Mouse (Mus musculus) frontal cortex, adult (tissue): Measurements from ENCODE around the gene Mesp1.

ENCODE experiments used
- ATAC-seq: cut with Nextera tagmentation; 2 replicates; pipeline ENCODE4 v1.9.2; 2017; ENCODE audit warnings: mild to moderate bottlenecking, moderate library complexity, mixed read lengths; ENCODE audit not compliant: low TSS enrichment

The Mesp1 gene

DNA sequence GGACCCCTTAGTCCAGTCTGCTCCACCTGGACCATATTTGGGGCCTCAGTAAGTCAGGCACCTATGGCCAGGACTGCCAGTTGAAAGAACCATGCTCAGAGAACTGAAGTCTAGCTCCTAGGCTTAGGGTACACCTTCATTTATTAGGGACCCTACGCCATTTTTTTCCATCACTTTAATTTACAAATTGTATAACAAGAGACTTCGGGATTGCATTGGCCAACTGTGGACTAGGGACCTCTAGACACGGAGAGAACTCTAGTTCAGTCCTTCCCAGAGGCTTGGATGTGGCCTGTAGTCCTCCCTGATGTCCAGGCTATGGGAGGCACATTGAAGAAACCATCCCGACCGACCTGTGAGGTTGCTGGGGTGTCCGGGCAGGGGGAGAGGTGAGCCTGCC, at the start of gene Mesp1:
TSS of gene Mesp1 (minus strand) at position 101 of the 400 bp plus-strand sequence.
- ATAC-seq: no peak

DNA sequence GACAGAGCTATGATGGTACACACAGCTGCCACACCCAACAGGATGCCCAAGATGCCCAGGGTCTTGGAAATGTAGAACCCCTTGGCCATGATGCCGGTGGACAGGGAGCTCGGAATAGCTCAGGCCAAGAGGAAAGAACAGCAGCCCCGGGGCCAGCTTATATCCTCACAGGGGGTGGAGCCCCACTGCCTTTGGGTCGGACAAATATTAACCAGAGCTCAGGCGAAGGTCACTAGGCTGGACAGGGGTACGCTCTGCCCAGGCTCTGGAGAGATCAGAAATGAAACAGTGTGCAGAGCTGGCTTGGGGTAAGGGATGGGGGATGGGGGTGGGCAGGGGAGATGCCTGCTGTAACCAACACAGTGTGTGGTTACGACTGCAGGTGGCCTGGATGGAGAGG, 48.6 kb upstream of the Mesp1 start:
- ATAC-seq: no peak

DNA sequence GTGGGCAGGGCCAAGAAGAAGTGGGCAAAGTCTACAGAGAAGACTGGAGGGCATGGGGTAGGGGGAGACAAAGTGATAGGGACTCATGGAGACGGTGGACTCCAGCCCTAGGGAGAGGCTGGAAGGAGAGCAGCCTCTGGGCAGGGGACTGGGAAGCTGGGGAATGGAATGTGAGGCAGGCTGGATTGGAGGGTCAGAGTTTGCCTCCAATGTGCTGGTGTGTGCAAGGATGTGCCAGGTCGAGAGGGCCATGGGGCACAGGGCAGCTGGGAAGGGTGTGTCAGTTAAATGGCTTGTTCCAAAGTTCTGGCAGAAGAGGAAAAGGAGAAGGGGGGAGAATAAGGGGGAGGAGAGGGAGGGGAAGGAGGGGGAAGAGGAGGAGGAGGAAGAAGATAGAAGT, 43.7 kb upstream of the Mesp1 start:
- no peak for ATAC-seq

DNA sequence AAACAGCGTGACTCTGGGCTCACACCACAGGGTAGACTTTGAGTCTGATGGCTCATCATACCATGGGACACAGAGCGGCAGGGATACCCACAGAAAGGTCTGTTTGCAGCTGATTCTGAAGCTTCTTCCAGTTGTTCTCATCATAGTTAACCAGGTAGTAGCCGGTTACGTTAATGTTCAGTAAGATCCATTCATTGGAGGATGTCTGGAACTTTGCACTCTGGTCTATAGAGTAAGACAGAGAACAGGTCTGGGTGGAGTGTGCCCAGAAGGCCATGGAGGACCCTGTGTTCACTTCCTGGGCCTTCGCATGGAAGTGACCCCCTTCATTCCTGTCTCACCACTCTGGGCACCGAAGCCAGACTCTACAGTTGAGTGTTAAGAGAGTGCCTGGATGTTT, 41.6 kb upstream of the Mesp1 start:
- no peak for ATAC-seq

DNA sequence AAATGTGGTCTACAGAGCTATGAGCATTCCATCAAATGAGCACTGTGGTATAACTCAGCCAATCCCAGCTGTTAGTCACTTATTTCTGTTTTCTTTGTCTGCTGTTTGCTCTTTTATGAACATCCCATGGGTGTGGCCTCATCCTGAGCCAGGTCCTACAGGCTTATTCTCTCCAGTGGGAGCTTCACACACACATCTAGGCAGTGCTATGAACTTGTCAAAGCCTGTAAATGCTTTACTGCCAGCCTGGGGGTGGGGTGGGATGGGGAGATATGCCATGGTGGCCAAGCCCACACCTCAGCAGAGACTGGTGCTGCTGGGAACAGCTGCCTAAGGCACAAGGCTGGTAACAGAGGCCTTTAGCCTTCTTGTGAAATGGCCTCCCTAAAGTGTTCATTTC, 39.4 kb upstream of the Mesp1 start:
- no peak for ATAC-seq

DNA sequence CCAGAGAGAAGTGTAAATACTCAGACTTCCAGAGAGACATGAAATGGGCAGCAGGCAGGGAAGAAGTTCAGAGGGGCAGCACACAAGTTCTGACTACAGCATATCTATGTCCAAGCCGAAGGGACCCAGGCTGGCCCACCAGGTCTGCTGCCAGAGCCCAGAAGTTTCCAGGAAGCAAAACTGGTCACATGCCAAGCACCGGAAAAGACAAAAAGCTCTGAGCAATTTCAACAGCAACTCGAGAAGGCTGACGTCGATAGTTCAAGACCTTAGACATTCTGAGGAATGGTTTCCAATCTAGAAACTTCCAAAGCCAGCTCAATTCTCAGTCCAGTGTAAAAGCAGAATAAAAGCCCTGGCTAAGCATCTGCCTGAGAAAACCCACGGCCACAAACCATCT, 38.0 kb upstream of the Mesp1 start:
- ATAC-seq: no peak

DNA sequence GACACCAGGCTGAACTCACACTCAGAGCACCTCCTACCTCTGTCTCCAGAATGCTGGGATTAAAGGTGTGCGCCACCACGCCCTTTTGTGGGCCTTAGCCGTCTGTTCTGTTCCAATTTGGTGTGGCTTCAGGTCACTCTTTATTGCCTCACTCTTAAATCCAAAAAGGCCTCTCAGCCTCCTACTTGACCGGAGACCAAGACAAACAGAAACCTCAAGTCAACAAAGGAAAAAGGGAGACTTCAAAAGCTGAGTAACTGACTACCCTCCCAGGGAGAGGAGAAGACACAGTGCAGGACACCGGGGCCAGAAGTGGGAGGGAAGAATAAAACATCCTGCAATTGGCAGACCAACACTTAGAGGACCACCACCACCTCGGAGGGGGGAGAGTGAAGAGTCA, 37.6 kb upstream of the Mesp1 start:
- ATAC-seq: no peak

DNA sequence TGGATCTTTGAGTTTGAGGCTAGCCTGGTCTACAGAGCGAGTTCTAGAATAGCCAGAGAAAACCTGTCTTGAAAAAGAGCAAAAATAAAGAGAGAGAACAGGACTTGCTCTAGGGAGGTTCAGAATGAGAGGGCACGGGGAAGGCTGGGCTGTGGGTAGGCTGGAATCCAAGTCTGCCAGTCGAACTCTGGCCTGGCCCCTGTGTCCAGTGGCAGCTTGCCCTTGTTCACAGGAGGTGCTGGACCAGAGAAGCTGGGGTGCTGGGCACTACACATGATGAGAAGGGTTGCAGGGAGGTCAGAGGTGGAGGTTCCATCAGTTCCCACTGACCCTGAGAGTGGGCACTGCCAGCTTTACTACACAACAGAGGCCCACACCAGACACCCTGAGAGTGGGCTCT, 34.8 kb upstream of the Mesp1 start:
- ATAC-seq: no peak

DNA sequence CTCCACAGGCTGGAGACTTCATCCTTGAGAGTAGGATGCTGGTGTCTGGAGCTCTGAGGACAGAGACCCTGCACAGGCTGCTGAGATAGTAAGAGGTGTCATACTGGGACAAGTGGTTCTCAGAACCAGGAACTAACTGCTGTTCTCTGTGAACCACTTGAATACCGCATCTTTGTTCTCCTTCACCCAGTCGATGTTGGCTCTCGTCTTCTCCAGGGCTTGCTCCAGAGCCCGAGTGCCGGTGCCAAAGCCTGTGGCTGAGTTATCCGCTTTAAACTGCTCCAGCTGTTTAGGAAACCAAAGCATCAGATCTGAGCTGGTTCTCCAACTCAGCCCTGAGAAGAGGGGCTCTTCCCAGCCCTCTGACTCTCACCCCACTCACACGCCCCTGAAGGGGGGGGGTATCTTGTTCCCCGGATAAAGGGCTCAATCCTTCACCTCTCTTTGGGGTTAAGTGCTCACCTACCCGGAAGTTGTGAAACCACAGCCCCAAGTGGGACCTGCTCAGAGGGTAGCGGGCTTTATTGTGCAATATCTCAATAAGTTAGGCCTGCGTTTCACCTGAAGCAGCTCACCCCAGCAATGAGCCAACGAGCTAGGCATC, 28.6 kb upstream of the Mesp1 start:
- ATAC-seq: no peak

DNA sequence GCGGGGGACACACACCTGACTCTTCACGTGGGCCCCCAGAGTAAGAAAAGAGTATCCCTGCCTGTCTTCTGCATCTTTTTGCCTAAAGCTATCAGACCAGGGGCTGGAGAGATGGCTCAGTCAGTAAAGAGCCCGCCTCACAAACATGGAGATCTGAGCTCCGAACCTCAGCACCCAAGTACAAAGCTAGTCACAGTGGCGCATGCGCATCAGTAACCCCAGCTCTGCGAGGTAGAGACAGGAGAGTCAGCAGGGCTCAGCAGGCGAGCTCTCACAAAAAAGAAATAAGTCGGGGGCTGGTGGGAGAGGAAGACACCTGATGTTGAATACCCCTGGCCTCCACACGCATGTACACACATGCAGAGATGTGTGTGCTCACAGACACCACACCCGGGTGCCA, 26.4 kb upstream of the Mesp1 start:
- no peak for ATAC-seq

DNA sequence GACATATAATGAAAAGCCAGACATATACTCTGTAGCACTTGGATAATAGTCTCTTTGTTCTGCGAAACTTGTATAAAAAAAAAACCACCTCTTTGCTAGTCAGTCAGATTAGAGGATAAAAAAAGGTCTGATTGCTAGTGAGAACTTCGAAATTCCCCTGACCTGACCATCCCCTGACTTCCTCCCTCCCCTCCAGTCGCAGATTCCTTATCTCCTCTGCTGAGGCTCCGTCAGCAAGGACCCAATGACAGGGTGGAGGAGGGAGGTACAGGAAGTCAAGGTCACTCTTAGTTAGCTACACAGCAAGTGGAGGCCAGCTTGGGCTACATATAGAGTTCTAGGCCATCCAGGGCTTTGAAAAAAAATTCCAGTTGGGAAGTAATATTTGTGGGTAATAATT, 25.9 kb upstream of the Mesp1 start:
- no peak for ATAC-seq

DNA sequence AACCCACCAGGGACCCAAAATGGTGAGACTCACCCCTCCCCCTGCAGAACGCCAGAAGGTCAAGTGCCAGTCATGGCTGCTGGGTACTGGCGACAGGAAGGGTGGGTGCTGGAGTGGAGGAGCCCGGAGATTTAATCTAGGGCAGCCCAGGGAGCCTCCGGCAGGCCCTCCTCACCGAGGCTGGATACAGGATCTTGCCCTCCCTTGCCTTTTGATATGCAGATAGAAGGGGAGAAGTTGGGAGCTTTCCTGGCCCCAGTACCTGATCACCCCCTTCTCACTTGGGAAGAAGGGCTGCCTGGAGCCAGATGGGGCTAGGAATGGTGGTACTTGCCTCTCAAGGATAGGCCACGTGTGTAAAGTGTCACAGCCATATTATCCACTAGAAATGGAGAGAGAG, 24.7 kb upstream of the Mesp1 start:
- ATAC-seq: no peak

DNA sequence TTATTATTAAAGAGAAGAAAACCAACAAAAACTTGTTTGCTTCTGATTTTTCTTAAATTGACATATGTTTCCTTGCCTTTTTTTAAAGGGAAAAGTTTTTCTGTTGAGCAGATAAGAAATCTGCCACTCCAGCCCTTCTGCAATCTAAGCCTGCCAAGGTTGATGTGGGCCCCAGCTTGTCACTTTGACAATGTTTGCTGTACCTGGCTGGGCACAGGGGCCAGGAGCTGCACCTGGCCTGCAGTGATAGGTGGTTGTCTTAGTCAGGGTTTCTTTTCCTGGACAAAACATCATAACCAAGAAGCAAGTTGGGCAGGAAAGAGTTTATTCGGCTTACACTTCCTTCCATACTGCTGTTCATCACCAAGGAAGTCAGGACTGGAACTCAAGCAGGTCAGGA, 19.8 kb upstream of the Mesp1 start:
- ATAC-seq: no peak

DNA sequence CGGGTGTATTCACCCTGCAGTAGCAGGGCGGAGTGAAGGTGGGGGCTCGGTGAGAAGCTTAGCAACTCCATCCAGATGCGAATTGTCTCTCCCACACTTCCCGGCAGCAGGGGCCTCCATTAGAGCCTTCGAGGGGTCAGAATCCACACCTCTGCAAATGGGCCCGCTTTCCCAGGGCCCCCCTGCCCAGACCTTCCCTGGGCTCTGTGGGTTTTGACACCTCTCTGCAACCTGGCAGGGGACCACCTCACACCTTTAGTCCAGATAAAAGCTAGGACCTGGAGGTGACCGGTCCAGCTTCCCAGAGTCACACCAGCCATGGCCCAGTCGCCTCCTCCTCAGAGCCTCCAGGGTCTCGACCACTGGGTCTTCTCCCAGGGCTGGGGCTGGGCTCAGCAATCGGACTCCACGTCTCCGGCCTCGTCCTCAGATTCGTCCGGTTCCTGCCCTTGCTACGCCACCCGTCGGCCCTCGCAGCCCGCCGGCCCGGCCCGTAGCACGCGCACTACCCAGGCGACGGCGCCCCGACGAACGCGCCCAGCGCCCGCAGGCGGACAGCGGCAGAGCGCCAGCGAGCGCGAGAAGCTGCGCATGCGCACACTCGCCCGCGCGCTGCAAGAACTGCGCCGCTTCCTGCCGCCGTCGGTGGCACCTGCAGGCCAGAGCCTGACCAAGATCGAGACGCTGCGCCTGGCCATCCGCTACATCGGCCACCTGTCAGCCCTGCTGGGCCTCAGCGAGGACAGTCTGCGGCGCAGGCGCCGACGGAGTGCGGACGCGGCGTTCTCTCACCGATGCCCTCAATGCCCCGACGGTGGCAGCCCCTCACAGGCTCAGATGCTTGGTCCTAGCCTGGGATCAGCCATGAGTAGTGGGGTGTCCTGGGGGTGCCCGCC, 17.3 kb upstream of the Mesp1 start, which contains the start of gene Mesp2:
TSS of gene Mesp2 (plus strand) at position 117 of the 896 bp plus-strand sequence.
- peak; percentile 52; the same call in 1 of the 2 replicates for ATAC-seq

DNA sequence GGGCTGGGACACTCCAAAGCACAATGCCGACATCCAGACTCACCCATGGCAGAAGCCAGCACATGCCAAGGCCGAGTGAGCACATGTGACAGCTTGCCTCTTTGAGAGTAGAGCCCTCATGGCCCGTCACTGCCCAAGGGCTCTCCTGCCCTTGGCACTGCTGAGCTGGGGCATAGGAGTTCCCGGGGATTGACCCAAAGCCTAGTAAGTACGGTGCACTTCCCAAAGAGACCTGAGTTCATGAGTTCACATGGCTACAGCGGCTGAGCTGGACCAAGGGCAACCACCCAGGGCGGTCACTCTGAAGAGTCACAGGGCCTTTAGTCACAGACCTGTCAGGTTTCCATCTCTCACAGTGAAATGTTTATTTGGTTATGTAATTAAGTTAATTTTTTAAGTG, 15.0 kb upstream of the Mesp1 start:
- no peak for ATAC-seq

DNA sequence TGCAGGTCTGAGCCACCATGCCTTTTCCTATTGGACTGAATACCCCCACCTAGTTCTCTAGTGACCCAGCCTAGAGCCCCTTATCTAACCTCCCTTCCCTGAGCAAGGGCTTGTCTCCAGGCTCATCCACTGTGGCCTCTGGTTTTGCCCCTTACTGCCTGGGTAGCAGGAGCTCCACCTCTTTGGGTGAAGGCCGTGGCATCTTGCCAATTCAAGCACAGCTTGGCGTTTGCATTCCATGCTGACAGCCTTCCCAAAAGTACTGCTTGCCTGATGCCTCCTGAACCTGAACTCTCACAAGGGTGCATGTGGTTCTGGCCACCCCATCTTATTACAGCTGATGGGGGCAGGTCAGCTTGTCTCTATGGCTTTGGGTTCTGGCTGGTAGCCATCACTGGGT, 10.3 kb upstream of the Mesp1 start:
- no peak for ATAC-seq

DNA sequence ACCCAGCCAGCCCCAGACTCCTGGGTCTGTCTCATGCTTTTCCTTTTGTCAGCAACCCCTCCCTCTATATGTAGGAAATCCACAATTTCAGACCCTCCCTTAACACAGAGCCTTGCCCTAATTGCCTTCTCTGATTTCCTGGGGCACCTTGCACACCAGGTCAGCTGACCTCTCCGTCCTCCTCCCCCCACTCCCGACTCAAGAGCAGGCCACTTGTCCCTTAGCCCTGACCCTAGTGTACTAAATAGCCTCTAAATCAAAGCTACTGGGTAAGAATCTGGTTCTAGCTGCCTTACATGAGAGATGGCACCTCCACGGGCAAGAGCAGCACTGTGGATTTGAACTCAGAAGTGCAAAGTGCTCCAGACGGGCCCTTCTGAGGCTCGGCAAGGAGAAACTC, 8.4 kb upstream of the Mesp1 start:
- no peak for ATAC-seq

DNA sequence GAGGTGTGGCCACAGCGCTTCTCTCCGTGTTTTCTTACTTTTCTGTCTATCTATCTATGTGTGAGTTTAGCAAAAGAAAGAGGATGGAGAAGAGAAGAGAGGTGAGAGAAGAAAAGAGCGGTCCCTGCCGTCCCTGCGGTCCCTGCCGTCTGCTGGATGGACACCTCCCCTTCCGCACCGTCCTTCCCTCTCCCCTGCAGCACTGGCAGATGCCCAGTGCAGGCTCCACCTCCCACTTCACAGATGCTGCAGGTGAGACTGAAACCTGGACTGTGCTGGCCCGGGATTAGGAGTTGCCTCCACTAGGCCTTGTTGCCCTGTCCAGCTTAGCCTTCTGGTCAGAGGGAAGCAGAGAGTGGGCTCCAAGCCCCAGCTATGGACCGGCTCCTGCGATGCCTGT, 7.8 kb upstream of the Mesp1 start:
- ATAC-seq: no peak

DNA sequence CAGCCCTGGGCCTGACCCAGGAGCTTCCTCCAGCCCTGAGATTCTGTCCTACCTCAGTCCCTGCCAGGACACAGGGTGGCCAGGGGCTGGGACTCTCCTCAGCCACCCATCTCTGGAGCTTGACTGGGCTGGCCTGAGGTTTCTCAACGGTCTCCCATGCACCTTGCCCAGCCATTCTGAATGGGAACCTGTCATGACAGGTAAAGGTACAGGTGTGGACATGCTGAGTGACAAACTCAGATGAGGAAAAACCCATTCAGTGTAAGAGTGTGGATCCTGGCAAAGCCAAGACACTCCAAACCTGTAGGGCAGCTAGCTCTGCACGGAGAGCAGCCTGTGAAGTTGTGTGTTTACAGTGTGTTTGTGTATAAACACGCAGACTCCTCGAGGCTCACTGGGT, 6.7 kb upstream of the Mesp1 start:
- ATAC-seq: no peak

DNA sequence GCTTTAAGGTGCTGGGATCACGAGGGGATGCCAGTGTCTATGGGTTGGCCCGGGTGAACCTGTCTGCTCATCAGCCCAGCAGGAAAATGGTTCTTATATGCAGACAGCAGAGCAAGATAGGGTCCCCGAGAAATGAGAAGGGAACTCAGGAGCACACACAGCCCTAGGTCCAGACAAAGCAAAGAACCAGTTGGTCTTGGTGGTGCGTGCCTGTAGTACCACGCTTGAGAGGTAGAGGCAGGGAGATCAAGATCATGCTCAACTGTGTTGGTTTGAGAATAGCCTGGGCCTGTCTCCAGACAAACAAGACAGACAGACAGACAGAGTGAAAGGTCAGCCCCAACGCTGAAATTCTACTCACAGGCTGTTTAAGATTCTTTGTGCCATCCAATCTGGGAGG, 5.9 kb upstream of the Mesp1 start:
- ATAC-seq: no peak

DNA sequence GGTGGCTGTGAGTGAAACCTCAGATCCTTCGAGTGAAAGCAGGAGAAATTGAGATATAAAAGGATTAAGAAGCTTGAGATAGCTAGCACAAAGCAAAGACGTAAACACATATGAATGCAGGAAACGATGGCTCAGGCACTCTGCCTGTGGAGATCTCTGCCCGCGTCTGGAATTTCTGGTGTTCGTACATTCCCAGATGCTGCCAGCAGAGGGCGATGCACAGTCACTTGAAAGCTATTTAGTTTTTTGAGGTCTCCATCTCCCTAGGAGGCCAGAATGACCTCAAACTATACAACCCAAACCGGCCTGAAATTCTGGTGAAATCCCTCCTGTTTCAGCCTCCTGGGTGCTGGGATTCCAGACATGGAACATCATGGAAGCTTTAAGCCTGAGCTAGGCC, 5.5 kb upstream of the Mesp1 start:
- ATAC-seq: peak; percentile 80

DNA sequence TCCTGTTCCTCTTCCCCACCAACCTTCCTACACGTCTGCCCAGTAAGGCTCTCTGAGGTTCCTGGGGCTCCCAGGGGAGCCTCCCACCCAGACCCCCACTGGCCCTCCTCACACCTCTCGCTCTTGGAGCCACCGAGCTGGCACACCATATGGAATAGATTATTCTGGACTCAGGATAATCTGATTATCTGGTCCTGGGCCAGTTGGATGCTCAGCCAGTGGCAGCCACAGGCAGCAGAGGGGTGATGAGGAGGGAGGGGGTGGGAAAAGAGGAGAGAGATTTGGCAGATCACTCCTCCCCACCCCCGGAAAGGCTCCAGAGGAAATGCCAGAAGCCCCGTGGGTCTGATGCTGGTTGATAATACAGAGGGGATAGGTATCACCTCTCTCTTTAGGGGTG, 5.0 kb upstream of the Mesp1 start:
- ATAC-seq: 0 out of 2 replicates have a peak, but pooled peaks have one; percentile 13

DNA sequence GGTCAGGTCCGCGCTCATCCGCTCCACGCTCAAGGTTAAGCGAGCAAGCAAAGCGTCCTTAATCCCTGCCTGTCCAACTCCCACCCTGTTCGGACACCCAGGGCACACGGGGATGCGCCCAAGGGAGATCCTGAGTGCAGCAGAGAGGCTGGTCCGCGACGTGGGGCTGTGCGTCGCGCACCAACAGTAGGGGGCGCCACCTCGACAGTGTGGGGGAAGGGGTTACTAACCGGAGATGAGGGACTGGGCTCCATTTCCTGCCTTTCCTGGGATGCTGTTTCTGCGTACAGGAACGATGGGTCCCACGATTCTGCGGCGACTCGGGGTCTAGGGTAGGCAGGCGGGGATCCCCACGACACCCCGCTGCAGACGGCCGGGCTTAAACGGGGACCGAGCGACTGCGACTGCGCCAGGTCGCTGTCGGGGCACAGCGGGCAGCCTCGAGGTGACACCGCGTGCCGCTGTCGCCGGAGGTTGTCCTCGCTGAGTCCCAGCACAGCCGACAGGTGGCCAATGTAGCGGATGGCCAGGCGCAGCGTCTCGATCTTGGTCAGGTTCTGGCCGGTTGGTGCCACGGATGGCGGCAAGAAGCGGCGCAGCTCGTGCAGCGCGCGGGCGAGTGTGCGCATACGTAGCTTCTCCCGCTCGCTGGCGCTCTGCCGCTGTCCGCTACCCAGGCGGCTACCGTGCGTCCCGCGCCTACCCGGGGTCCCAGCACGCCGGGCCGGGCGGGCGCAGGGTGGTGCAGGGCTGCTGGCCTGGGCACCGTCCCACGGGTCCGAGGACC, 760 bp downstream of the Mesp1 start:
- ATAC-seq: peak; percentile 16; the same call in 1 of the 2 replicates
